Mouse (Mus musculus) kidney, embryonic 14.5 days (tissue): ENCODE data around the gene St14. TPM values are rescaled to one million over a fixed set of nuclear protein-coding genes. Genes with fewer than 3 reads are reported as not detected.

Source experiments
- ATAC-seq: fragments of 200-750 bp; cut with Nextera tagmentation; 2 replicates; pipeline ENCODE4 v1.8.0; 2017; ENCODE audit warnings: moderate number of reproducible peaks, mild to moderate bottlenecking, moderate TSS enrichment, moderate library complexity; ENCODE audit not compliant: low FRiP score, low TSS enrichment
- H3K27ac ChIP-seq: fragments of 300-500 bp; sonication (generic); 2 replicates; pipeline ENCODE4 v1.5.1; 2014; ENCODE audit warnings: low read depth, mild to moderate bottlenecking, low read length, moderate library complexity, mixed read lengths
- H3K27me3 ChIP-seq: fragments of 300-500 bp; sonication (generic); 2 replicates; pipeline ENCODE4 v1.6.1; 2014; ENCODE audit warnings: mild to moderate bottlenecking, low read length; ENCODE audit not compliant: control insufficient read depth, insufficient read depth
- H3K36me3 ChIP-seq: fragments of 300-500 bp; sonication (generic); 2 replicates; pipeline ENCODE4 v1.6.1; 2014; ENCODE audit warnings: low read length, mixed read lengths; ENCODE audit not compliant: control insufficient read depth, insufficient read depth
- H3K4me1 ChIP-seq: fragments of 300-500 bp; sonication (generic); 2 replicates; pipeline ENCODE4 v1.6.1; 2014; ENCODE audit warnings: low read length, mixed read lengths; ENCODE audit not compliant: control insufficient read depth, insufficient read depth
- H3K4me2 ChIP-seq: fragments of 300-500 bp; sonication (generic); replicated peaks from 2 replicates; pipeline ENCODE4 v1.6.1; 2014; ENCODE audit warnings: low read depth, mild to moderate bottlenecking, low read length
- H3K4me3 ChIP-seq: fragments of 300-500 bp; sonication (generic); 2 replicates; pipeline ENCODE4 v1.5.1; 2014; ENCODE audit warnings: mild to moderate bottlenecking, low read length
- H3K9ac ChIP-seq: fragments of 300-500 bp; sonication (generic); 2 replicates; pipeline ENCODE4 v1.6.1; 2014; ENCODE audit warnings: low read depth, mild to moderate bottlenecking, low read length, moderate library complexity
- H3K9me3 ChIP-seq: fragments of 300-500 bp; sonication (generic); 2 replicates; pipeline ENCODE4 v1.6.1; 2016; ENCODE audit warnings: low read length; ENCODE audit not compliant: control insufficient read depth
- WGBS: fragments of 180-500 bp; shearing (Covaris S2); extraction: QIAGEN DNeasy Blood & Tissue Kit; methylation state at CpG from one replicate; pipeline ENCODE4 v1.1.7; 2014; 5-methylcytosine and 5-hydroxymethylcytosine counted together
- polyA plus RNA-seq: library from polyadenylated mRNA; unstranded; fragments of >200 nt; fragmentation: Nextera tagmentation; extraction: Ambion mirVana; gene quantifications from 2 replicates; pipeline ENCODE4 v1.2.1, GENCODE M21; 2014

Gene St14
- polyA plus RNA-seq, 1 experiment from 2014 or later: 28.0 TPM

- Histone ChIP-seq H3K4me3 (peak overlapping the region; percentile 57), H3K4me2 (peak overlapping the region; percentile 82), H3K36me3 (no peaks in the 10 kb centered on the region), H3K9me3 (no peaks in the 10 kb centered on the region), H3K27ac (no peak overlapping the region), H3K9ac (peak overlapping the region; percentile 58), H3K27me3 (peaks cover 41% of the 10 kb centered on the region), H3K4me1 (0 out of 2 replicates have a peak, but pooled peaks cover 13% of the 10 kb centered on the region)
- WGBS: 9% methylated on average over 26 of the region's 26 CpGs
- 0 out of 2 replicates have a peak, but pooled peaks have one; percentile 41 for ATAC-seq
Measured at GRCm38 (mm10) chr9:31130357-31131204, 1.1 kb downstream of the St14 start.

GRCm38 (mm10) chr9:31129956-31130355 is 1.7 kb downstream of the St14 start:
- peaks cover 41% of the 10 kb centered on the region for H3K27me3 ChIP-seq
- peak overlapping the region; percentile 82 for H3K4me2 ChIP-seq
- H3K4me3 ChIP-seq: peak overlapping the region; percentile 57

GRCm38 (mm10) chr9:31127876-31128465 is 3.7 kb downstream of the St14 start:
- Histone ChIP-seq H3K27ac (no peak overlapping the region), H3K9ac (no peak overlapping the region), H3K9me3 (no peaks in the 10 kb centered on the region), H3K27me3 (peaks cover 37% of the 10 kb centered on the region), H3K4me1 (0 out of 2 replicates have a peak, but pooled peaks cover 13% of the 10 kb centered on the region), H3K4me3 (no peak overlapping the region), H3K36me3 (no peaks in the 10 kb centered on the region), H3K4me2 (no peak overlapping the region)
- no peak for ATAC-seq
- 56% methylated on average over 12 of the region's 12 CpGs for WGBS

More at GRCm38 (mm10) chr9:31129956-31130355, 1.7 kb downstream of the St14 start:
- no peaks in the 10 kb centered on the region for H3K36me3 ChIP-seq
- H3K27ac ChIP-seq: no peak overlapping the region
- no peaks in the 10 kb centered on the region for H3K9me3 ChIP-seq
- ATAC-seq: no peak
- 51% methylated on average over 8 of the region's 8 CpGs for WGBS
- H3K4me1 ChIP-seq: 0 out of 2 replicates have a peak, but pooled peaks cover 13% of the 10 kb centered on the region
- 0 out of 2 replicates have a peak overlapping the region, but pooled peaks have one; percentile 58 for H3K9ac ChIP-seq

- H3K4me2 ChIP-seq: no peak overlapping the region
- WGBS: 79% methylated on average over 7 of the region's 7 CpGs
Measured at GRCm38 (mm10) chr9:31126079-31126478, 5.6 kb downstream of the St14 start.

GRCm38 (mm10) chr9:31122464-31123030 is 9.1 kb downstream of the St14 start:
- H3K4me1 ChIP-seq: peaks cover 5% of the 10 kb centered on the region; the same call in 1 of the 2 replicates
- WGBS: 57% methylated on average over 13 of the region's 13 CpGs
- H3K27me3 ChIP-seq: no peaks in the 10 kb centered on the region

More at GRCm38 (mm10) chr9:31126079-31126478, 5.6 kb downstream of the St14 start:
- Histone ChIP-seq H3K27me3 (peaks cover 19% of the 10 kb centered on the region), H3K4me1 (0 out of 2 replicates have a peak, but pooled peaks cover 11% of the 10 kb centered on the region), H3K4me3 (no peak overlapping the region), H3K9me3 (no peaks in the 10 kb centered on the region), H3K9ac (no peak overlapping the region), H3K36me3 (no peaks in the 10 kb centered on the region), H3K27ac (no peak overlapping the region)
- ATAC-seq: no peak

GRCm38 (mm10) chr9:31120533-31120915 is 11.1 kb downstream of the St14 start:
- Histone ChIP-seq H3K27me3 (no peaks in the 10 kb centered on the region), H3K4me1 (peaks cover 5% of the 10 kb centered on the region; the same call in 1 of the 2 replicates), H3K36me3 (no peaks in the 10 kb centered on the region), H3K4me3 (no peak overlapping the region), H3K27ac (no peak overlapping the region), H3K9me3 (no peaks in the 10 kb centered on the region), H3K4me2 (no peak overlapping the region), H3K9ac (no peak overlapping the region)
- no peak for ATAC-seq
- WGBS: 29% methylated on average over 4 of the region's 4 CpGs

More at GRCm38 (mm10) chr9:31122464-31123030, 9.1 kb downstream of the St14 start:
- Histone ChIP-seq H3K9me3 (no peaks in the 10 kb centered on the region), H3K4me3 (no peak overlapping the region), H3K9ac (no peak overlapping the region), H3K36me3 (no peaks in the 10 kb centered on the region), H3K4me2 (no peak overlapping the region), H3K27ac (no peak overlapping the region)
- no peak for ATAC-seq

GRCm38 (mm10) chr9:31119882-31120532 is 11.6 kb downstream of the St14 start:
- Histone ChIP-seq H3K4me3 (no peak overlapping the region), H3K9me3 (no peaks in the 10 kb centered on the region), H3K9ac (no peak overlapping the region), H3K4me1 (peaks cover 5% of the 10 kb centered on the region; the same call in 1 of the 2 replicates), H3K27ac (0 out of 2 replicates have a peak overlapping the region, but pooled peaks have one; percentile 20), H3K27me3 (no peaks in the 10 kb centered on the region), H3K4me2 (0 out of 2 replicates have a peak overlapping the region, but pooled peaks have one; percentile 11), H3K36me3 (no peaks in the 10 kb centered on the region)
- 23% methylated on average over 11 of the region's 11 CpGs for WGBS
- ATAC-seq: peak; percentile 26; the same call in 1 of the 2 replicates

GRCm38 (mm10) chr9:31119405-31119804 is 12.2 kb downstream of the St14 start:
- 54% methylated on average over 5 of the region's 5 CpGs for WGBS
- Histone ChIP-seq H3K9ac (no peak overlapping the region), H3K4me2 (no peak overlapping the region), H3K27ac (no peak overlapping the region), H3K27me3 (no peaks in the 10 kb centered on the region), H3K36me3 (no peaks in the 10 kb centered on the region), H3K4me1 (peaks cover 5% of the 10 kb centered on the region; the same call in 1 of the 2 replicates), H3K9me3 (no peaks in the 10 kb centered on the region), H3K4me3 (no peak overlapping the region)
- ATAC-seq: no peak
